Mouse (Mus musculus) cortical plate, adult 2 months (tissue): ENCODE measurements around the gene Syngap1. TPM values are rescaled to one million over a fixed set of nuclear protein-coding genes. Genes with fewer than 3 reads are reported as not detected.
A peak's percentile ranks its signal among the peaks of the same experiment; 100 is the strongest.
"Not testable (repeated sequence)": the region's sequence is repeated elsewhere in the genome, so short reads cannot be mapped to it uniquely, and the experiment has no call there.

Experiments used
- H3K27ac ChIP-seq: fragments of 200-500 bp; 2 replicates; pipeline ENCODE4 v1.5.1; 2012; ENCODE audit warnings: low read length, control low read depth, inconsistent platforms; ENCODE audit not compliant: insufficient read depth
- H3K4me1 ChIP-seq: fragments of 200-500 bp; 2 replicates; pipeline ENCODE4 v1.6.1; 2011; ENCODE audit warnings: low read length; ENCODE audit not compliant: control insufficient read depth, insufficient read depth
- H3K4me3 ChIP-seq: fragments of 200-500 bp; 2 replicates; pipeline ENCODE4 v1.5.1; 2011; ENCODE audit warnings: mild to moderate bottlenecking, low read length, control low read depth; ENCODE audit not compliant: insufficient read depth
- CTCF ChIP-seq: fragments of 200-500 bp; IDR thresholded peaks from 2 replicates; pipeline ENCODE4 v1.5.1; 2011; ENCODE audit warnings: mild to moderate bottlenecking, control low read depth, low read length; ENCODE audit not compliant: insufficient read depth; ENCODE audit errors: extremely low read depth
- POLR2A ChIP-seq: fragments of 200-500 bp; IDR thresholded peaks from 2 replicates; pipeline ENCODE4 v1.6.1; 2011; ENCODE audit warnings: mild to moderate bottlenecking, low read length, control low read depth; ENCODE audit not compliant: insufficient read depth; ENCODE audit errors: extremely low read depth
- polyA plus RNA-seq: library from polyadenylated mRNA; depleted of rRNA; stranded (reverse); fragments of >200 nt; gene quantifications from 2 replicates; pipeline ENCODE4 v1.2.3, GENCODE M21; 2012

The Syngap1 gene
- polyA plus RNA-seq, 1 experiment = 185 TPM

DNA sequence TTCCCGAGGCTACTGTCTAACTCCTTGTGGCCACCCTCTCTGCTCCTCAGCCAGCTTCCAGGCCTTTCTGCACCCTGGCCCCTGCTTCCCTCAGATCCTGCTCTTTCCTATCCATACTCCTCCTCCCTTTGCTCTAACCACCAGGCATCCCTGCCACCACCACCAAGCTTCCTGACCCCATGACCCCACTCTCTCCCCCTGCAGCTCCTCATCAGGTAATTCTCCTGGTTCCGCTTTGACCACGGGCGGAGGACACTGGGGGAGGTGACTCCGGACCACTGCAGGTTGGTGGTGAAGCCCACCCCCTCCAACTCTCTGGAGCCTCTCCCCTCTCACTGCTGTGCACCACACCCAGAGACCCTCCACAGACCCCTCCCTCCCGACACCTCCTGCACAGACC is 26.4 kb downstream of the Syngap1 start:
- peaks cover 4% of the 10 kb centered on the region; the same call in 1 of the 2 replicates for H3K4me1 ChIP-seq
- TF ChIP-seq CTCF (no peak), POLR2A (no peak)
- H3K27ac ChIP-seq = peak overlapping the region; percentile 38
- no peak overlapping the region for H3K4me3 ChIP-seq

DNA sequence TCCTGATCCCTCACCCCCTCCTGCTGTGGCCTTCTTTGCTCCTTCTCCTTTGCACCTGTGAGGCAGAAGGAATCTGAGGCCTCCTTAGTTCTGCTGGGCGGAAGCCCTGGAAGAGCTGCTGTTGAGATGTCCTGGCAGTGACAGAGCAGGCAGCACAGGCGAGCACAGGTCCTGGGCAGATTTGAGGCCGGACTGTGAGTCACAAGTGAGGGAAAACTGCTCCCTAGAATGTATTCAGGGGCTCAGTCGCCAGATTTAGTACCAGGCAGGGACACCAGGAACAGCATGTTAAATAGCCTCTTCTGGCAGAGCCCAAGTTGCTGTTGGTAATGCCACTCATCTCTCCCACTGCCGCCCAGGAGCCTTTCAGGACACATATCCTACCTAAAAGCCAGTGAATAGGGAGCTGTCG is 27.2 kb downstream of the Syngap1 start:
- no peak for TF ChIP-seq POLR2A
- no peak for TF ChIP-seq CTCF
- Histone ChIP-seq H3K4me1 (peaks cover 4% of the 10 kb centered on the region; the same call in 1 of the 2 replicates), H3K4me3 (no peak overlapping the region), H3K27ac (peak overlapping the region; percentile 38)

DNA sequence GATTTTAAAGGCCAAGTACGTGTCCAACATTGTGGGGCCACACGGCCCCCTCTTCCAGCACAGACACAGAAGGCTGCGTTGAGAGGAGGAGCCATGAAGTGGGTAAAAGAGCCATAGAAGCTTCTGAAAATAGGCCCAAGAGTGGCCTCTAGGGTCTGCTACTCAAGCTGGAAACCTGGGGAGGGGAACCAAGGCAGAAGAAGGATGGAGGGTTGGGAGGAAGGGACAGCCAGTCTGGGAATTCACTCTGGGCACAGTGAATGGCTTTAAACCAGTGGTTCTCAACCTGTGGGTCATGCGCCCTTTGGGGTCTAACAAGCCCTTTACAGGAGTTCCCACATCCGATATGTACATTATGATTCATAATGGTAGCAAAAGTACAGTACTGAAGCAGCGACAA is 28.2 kb downstream of the Syngap1 start:
- Histone ChIP-seq H3K27ac (peak overlapping the region; percentile 14; the same call in 1 of the 2 replicates), H3K4me1 (peaks cover 4% of the 10 kb centered on the region; the same call in 1 of the 2 replicates)
- no peak for TF ChIP-seq POLR2A

DNA sequence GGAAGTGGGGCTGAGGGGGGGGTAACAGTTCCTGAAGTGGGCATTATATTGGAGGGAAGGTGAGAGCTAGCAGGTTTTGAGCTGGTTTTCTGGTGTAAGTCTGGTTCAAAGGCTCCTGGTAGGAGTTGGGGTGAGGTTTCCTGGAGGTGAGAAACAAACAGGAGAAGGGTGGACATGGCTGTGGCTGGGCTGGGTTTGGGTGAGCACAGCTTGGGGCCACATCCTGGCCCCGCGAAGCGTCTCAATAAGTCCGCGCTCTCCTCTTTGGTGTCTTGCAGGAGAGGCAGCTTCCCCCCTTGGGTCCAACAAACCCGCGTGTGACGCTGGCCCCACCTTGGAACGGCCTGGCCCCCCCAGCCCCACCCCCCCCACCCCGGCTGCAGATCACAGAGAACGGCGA is 29.2 kb downstream of the Syngap1 start:
- no peak overlapping the region for H3K27ac ChIP-seq

More for the DNA sequence above, 28.2 kb downstream of the Syngap1 start:
- H3K4me3 ChIP-seq = no peak overlapping the region

DNA sequence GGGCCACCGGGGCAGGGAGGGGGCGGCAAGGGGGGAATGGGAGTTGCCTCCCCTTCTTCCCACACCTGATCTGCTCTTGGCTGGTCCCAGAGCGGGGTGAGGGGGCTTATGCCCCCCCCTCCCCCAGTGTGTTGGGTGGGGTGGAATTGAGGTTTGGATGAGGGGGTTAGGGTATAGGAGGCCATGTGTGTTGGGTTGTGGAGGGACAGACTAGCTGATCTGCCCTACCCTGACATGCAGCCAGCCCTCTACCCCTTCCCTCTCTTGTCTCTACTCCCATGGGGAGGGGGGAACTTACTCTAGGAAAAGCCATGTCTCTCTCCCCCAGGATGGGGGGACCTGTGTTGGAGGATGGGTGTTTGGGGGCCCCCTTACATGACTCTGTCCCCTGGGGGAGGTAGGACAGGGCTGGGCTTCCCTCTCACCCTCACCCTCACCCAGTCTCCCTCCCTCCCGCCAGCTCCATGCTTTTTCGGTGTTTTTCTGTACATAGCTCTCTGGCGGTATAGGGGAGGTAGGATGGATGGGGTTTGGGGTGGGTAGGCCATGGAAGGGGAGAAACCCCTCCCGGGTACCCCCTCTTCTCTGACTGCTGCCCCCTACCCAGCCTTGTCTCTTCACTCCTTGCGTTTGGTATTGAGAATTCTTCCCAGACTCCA is 30.3 kb downstream of the Syngap1 start:
- H3K27ac ChIP-seq = no peak overlapping the region
- H3K4me1 ChIP-seq = peaks cover 6% of the 10 kb centered on the region; the same call in 1 of the 2 replicates
- H3K4me3 ChIP-seq = no peak overlapping the region
- TF ChIP-seq POLR2A (no peak), CTCF (no peak)

More for the DNA sequence above, 29.2 kb downstream of the Syngap1 start:
- no peak overlapping the region for H3K4me3 ChIP-seq
- H3K4me1 ChIP-seq = peaks cover 6% of the 10 kb centered on the region; the same call in 1 of the 2 replicates
- TF ChIP-seq POLR2A (0 out of 2 replicates have a peak, but pooled peaks have one; percentile 4), CTCF (no peak)

DNA sequence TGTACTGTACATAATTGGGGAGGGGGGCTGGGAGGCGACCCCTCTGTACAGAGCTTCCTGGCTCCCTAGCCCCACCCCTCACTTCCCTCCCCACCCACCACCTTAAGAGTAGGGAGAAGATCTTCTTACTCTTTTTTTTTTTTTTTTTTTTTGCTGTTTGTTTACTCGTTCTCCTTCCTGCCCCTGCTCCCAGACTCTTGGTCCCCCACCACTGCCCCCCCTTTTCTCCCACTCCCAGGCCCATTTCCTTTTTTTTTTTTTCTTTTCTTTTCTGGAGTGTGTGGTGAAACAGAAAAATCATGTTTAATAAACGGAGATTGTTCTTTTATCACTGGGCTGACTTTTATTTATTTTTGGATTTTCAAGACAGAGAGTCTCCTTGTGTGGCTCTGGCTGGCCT is 31.1 kb downstream of the Syngap1 start:
- TF ChIP-seq CTCF = no peak
- TF ChIP-seq POLR2A = no peak
- Histone ChIP-seq H3K27ac (no peak overlapping the region; the same call in 1 of the 2 replicates), H3K4me3 (peak overlapping the region; percentile 48), H3K4me1 (0 out of 2 replicates have a peak, but pooled peaks cover 4% of the 10 kb centered on the region)

DNA sequence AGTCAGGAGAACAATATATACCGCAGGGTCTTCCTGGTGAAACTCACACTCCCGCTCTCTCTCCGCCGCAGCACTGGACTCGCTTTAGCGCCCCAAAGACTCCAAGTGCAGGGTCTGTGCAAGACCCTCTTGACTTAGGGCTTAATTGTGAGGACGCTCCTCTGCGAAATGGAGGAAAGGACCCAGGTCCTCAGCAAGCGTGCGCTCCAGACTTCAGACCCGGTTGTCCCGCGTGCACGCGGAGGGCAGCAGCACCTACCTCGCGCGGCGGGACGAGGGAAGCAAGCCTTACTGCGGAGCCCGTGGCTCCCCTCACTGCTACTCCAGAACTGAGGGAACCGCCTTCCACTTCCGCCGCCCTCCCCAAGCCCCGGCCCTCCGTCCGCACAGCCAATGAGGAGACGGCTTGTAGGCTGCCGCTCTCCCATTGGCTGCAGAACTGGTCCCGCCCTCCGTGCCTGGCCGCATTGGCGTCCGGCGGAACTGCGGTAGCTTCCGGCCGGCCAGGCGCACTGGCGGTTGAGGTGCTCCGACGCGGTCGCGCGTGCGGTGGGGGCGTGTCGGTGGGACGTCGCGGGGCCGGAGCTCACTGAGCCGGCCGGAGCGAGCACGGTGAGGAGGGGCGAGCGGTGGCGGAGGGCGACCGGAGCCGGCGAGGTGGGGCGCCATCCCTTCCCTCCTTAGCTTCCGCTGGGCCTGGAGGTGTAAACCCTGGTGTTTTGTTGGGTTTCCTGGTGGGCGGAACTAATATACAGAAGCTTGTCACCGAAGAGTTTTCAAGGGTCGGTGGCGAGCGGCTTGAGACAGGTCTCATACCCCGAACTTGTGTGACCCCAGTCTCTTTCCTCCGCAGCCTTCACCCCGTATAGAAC is 31.9 kb downstream of the Syngap1 start, which contains the start of gene Zbtb9:
Gene Zbtb9 (plus strand): TSS at position 465 of the 872 bp plus-strand sequence.
- peak; percentile 97 for TF ChIP-seq POLR2A
- no peak for TF ChIP-seq CTCF
- peak within 1 kb of the TSS; percentile 48 for H3K4me3 ChIP-seq
- peak within 1 kb of the TSS; percentile 7; the same call in 1 of the 2 replicates for H3K27ac ChIP-seq
- 0 out of 2 replicates have a peak, but pooled peaks cover 4% of the 10 kb centered on the region for H3K4me1 ChIP-seq

DNA sequence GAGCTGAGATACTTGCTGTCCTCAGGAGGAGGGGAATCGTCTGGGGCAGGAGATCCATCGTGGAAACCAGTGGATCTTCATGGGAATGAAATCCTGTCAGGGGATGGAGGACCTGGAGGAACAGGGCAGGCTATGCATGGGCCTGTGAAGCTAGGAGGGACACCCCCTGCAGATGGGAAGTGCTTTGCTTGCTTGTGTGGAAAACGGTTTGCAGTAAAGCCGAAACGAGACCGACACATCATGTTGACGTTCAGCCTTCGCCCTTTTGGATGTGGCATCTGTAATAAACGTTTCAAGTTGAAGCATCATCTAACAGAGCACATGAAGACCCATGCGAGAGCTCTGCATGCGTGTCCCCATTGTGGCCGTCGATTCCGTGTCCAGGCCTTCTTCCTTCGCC is 33.5 kb downstream of the Syngap1 start:
- H3K4me1 ChIP-seq = 0 out of 2 replicates have a peak, but pooled peaks cover 2% of the 10 kb centered on the region
- no peak overlapping the region for H3K27ac ChIP-seq
- no peak overlapping the region for H3K4me3 ChIP-seq
- TF ChIP-seq CTCF = no peak
- no peak for TF ChIP-seq POLR2A

DNA sequence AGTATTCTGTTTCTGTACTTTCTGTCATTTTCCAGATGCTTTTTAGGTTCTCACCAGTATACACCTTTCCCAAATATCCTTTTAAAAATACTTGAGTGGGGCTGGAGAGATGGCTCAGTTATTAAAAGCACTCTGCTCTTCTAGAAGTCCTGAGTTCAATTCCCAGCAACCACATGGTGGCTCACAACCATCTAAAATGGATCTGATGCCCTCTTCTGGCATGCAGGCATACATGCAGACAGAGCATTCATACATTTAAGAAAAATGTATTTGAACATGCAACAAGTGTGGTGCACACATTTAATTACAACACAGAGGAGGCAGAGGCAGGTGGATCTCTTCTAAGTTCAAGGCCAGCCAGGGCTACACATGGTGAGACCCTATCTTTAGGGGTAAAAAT is 34.4 kb downstream of the Syngap1 start:
- Histone ChIP-seq H3K4me1 (peaks cover 3% of the 10 kb centered on the region; the same call in 1 of the 2 replicates), H3K4me3 (no peak overlapping the region), H3K27ac (no peak overlapping the region)
- 0 out of 2 replicates have a peak, but pooled peaks have one; percentile 2 for TF ChIP-seq CTCF
- TF ChIP-seq POLR2A = no peak

DNA sequence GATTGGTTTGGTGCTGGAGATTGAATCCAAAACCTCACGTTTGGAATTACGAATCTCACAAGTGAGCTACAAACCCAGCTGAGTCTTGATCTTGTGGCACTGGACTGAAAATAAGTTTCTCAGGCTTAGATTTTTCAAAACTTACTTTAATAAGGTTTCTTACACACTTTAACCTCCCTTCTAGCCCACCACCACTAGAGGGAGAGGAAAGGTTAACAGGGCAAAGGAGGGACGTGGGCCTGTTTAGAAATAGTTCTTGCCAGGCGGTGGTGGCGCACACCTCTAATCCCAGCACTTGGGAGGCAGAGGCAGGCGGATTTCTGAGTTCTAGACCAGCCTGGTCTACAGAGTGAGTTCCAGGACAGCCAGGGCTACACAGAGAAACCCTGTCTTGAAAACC is 36.3 kb downstream of the Syngap1 start:
- not testable (repeated sequence) for H3K4me3 ChIP-seq, H3K27ac ChIP-seq

More for the DNA sequence above, 36.3 kb downstream of the Syngap1 start:
- H3K4me1 ChIP-seq = not testable (repeated sequence)
